Mouse (Mus musculus) neural tube, embryonic 10.5 days (tissue): ENCODE results near the gene Slc13a3.

Experiments
- DNase-seq: peaks from one replicate; pipeline ENCODE4 v3.0.0-alpha.2; 2017; ENCODE audit warnings: low spot score; ENCODE audit errors: extremely low spot score

Slc13a3 gene

GRCm38 (mm10) chr2:165367868-165368439, 105.1 kb downstream of the Slc13a3 start:
- DNase-seq: peak; percentile 36

GRCm38 (mm10) chr2:165367047-165367520, 105.9 kb downstream of the Slc13a3 start:
- DNase-seq: no peak

DNA sequence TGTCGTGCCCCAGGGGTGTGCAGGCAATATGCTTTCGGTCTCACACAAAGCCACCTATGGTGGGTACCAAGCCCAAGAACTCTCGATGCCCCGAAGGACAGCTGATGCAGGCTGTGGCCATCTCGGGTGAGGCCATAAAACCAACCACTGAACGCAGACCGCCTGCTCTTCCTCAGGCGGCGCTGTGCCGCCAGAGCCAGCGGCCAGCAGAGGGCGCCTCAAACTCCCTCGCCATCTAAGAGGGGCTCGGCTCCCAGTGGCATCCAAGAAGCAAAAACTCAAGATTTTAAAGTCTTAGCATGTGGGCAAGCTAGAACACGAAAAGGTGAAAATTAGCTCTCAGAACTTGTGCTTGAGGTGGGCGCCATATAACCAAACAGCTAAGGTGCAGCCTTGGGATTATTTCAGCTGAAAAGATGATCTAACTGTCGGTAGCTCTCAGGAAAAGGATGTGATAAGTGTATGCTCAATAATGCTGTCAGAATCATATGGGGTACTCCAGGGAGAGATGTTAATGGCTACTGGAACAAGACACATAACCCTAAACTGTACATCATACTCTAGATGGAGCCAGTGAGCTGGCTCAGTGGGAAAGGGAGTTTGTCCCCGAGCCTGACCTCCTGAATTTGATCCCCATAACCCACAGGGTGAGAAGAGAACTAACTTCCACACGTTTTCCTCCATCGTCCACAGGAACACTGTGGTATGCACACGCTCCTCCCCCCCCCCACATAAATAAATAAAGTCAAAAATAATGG, 108.5 kb downstream of the Slc13a3 start:
- DNase-seq: peak; percentile 63

DNA sequence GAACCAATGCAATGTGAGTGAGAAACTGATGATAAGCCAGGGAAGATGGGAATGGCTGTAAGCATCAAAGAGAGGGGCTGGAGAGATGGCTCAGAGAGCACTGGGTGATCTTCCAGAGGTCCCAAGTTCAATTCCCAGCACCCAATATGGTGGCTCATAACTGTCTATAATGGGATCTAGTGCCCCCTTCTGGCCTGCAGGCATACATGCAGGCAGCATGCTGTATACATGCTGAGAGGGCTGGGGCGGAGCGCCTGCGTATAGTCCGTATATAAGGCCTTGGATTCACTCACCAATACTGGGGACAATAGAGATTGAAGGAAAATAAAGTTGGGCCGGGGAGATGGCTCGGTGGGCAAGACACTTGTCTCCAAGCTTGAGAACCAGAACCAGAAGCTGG, 109.7 kb downstream of the Slc13a3 start:
- DNase-seq: no peak

DNA sequence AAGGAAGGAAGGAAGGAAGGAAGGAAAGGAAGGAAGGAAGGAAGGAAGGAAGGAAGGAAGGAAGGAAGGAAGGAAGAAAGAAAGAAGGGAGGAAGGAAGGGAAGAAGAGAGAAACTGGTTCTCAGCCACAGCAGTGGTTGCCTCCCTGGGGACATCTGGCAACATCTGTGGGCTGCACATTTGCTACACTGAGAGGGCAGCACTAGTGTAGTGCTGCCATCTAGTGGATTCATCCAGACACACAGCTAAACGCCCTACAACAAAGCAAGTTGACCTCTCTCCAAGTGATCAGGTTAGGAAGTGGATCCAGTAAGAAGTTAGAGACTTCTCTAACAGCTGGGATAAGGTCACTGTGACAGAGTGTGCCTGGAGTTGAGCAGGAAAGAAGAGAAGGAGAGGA, 112.2 kb downstream of the Slc13a3 start:
- peak; percentile 69 for DNase-seq
